Mouse (Mus musculus) neural tube, embryonic 12.5 days (tissue): ENCODE results near the gene Card6. TPM values are rescaled to one million over a fixed set of nuclear protein-coding genes. Genes with fewer than 3 reads are reported as not detected.

ENCODE experiments used
- ATAC-seq: fragments of 200-750 bp; cut with Nextera tagmentation; 2 replicates; pipeline ENCODE4 v1.8.0; 2017; ENCODE audit warnings: low read depth, mild to moderate bottlenecking, moderate TSS enrichment, moderate library complexity; ENCODE audit not compliant: low FRiP score
- H3K27ac ChIP-seq: fragments of 300-500 bp; sonication (generic); 2 replicates; pipeline ENCODE4 v1.5.1; 2016
- H3K27me3 ChIP-seq: fragments of 300-500 bp; sonication (generic); replicated peaks from 2 replicates; pipeline ENCODE4 v1.6.1; 2016; ENCODE audit warnings: mild to moderate bottlenecking
- H3K36me3 ChIP-seq: fragments of 300-500 bp; sonication (generic); 2 replicates; pipeline ENCODE4 v1.6.1; 2016; ENCODE audit warnings: mild to moderate bottlenecking
- H3K4me1 ChIP-seq: fragments of 300-500 bp; sonication (generic); 2 replicates; pipeline ENCODE4 v1.6.1; 2016
- H3K4me2 ChIP-seq: fragments of 300-500 bp; sonication (generic); replicated peaks from 2 replicates; pipeline ENCODE4 v1.6.1; 2016; ENCODE audit warnings: mild to moderate bottlenecking
- H3K4me3 ChIP-seq: fragments of 300-500 bp; sonication (generic); 2 replicates; pipeline ENCODE4 v1.5.1; 2016
- H3K9ac ChIP-seq: fragments of 300-500 bp; sonication (generic); 2 replicates; pipeline ENCODE4 v1.6.1; 2016; ENCODE audit warnings: mild to moderate bottlenecking
- H3K9me3 ChIP-seq: fragments of 300-500 bp; sonication (generic); 2 replicates; pipeline ENCODE4 v1.6.1; 2016; ENCODE audit warnings: mild to moderate bottlenecking
- WGBS: fragments of 180-500 bp; shearing (Covaris S2); methylation state at CpG from one replicate; pipeline ENCODE4 v1.1.7; 2016; 5-methylcytosine and 5-hydroxymethylcytosine counted together
- polyA plus RNA-seq: library from polyadenylated mRNA; unstranded; fragments of >200 nt; fragmentation: Nextera tagmentation; extraction: Ambion mirVana; gene quantifications from 2 replicates; pipeline ENCODE4 v1.2.1, GENCODE M21; 2016

Gene Card6
- polyA plus RNA-seq, 1 experiment from 2014 or later, result 0.71 TPM

DNA sequence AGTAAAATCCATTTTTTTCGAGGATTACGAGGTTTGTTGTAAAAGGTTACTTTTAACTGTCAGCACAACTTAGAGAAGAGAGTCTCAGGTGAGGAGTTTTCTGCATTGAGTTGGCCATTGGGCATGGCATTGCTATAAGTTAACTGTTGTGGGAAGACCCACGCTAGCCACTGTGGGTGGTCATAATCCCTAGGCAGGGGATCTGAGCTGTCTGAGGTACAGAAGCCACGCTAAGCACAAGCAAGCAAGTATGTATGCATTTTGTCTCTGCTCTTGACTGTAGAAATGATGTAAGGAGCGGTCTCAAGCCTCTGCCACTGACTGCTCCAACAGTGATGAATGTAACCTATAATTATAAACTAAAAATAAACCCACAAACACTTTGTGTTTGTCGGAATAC is 2.4 kb downstream of the Card6 start:
- Histone ChIP-seq H3K4me3 (no peak overlapping the region), H3K4me2 (no peak overlapping the region), H3K4me1 (no peaks in the 10 kb centered on the region), H3K27me3 (no peaks in the 10 kb centered on the region), H3K36me3 (no peaks in the 10 kb centered on the region), H3K9me3 (no peaks in the 10 kb centered on the region), H3K27ac (no peak overlapping the region), H3K9ac (no peak overlapping the region)
- WGBS, result 81% methylated on average over 6 of the region's 6 CpGs
- no peak for ATAC-seq

DNA sequence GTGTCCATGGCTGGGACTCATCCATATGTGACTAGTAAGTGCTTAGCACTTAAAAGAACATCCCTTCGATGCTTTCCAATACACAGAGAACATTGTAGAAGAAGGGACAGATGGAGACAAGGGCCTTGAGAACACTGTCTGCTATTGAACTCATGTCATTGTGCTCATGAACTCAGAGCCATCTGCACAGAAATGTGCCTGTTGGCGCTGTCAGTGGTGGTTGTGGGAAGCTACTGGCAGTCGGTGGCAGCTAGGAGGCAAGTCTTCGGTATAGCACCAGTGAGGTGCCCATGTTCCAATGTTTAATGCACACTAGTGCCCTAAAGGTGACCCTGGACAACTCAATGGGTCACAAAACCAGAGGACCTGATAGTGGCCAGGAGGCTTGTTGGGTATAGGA is 6.0 kb downstream of the Card6 start:
- ATAC-seq, result no peak
- no peaks in the 10 kb centered on the region for H3K4me1 ChIP-seq
- no peaks in the 10 kb centered on the region for H3K9me3 ChIP-seq
- no peaks in the 10 kb centered on the region for H3K36me3 ChIP-seq
- H3K27me3 ChIP-seq, result no peaks in the 10 kb centered on the region
- H3K9ac ChIP-seq, result no peak overlapping the region
- H3K27ac ChIP-seq, result no peak overlapping the region
- 91% methylated on average over 4 of the region's 4 CpGs for WGBS
- no peak overlapping the region for H3K4me2 ChIP-seq
- H3K4me3 ChIP-seq, result no peak overlapping the region

DNA sequence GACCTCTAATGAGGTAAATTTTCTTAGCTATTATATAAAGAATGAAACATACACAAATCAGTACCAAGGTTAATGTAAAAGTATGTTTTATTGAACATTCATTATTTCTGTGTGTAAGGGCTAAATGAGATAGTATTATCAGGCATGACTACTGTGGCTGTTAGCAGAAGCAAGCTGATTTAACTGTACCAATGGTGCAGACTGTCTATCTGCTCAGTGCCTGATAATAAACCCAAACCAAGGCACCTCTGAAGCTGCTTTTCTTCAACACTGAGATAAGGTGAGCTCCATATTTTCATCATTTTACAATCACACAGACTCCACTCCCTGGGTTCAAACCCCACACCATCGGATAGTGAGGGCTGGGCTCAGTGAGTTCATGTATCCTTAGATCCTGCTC is 11.0 kb downstream of the Card6 start:
- no peaks in the 10 kb centered on the region for H3K36me3 ChIP-seq
- no peak for ATAC-seq
- H3K4me1 ChIP-seq, result no peaks in the 10 kb centered on the region
- H3K27me3 ChIP-seq, result no peaks in the 10 kb centered on the region
- no peak overlapping the region for H3K9ac ChIP-seq
- WGBS, result 97% methylated on average over 1 of the region's 1 CpGs
- H3K4me2 ChIP-seq, result no peak overlapping the region
- H3K4me3 ChIP-seq, result no peak overlapping the region
- H3K27ac ChIP-seq, result no peak overlapping the region
- no peaks in the 10 kb centered on the region for H3K9me3 ChIP-seq

DNA sequence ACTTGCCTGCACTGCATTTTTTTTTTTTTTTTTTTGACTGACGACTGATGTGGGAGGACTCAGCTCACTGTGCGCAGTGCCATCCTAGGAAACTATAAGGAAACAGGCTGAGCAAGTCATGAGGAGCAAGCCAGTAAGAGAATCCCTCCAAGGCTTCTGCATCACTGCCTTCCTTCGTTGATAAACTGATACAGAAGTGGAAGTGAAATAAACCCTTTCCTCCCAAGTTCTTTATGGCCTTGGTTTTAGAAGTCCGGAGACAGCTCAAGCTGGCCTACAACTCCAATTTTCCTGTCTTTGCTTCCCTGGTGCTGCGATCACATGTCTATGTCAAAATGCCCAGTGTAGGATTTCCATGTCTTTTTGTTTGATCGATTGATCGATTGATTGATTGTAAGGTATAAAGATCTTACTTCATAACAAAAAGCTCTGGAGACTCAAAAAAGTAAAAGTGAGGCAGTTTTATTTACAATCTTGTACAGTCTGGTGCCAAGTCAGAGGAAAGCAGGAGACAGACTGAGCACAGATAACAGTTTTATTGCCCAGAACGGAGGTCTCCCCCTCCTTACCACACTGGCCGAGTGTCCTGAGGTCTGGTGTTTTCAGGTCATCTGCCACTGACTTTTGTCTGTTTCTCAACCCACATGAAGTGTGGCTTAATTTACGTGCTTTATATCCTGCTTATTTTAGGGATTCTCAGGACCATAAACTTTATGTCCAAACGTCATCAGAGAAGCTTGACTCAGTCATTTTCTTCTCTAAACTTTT is 12.6 kb downstream of the Card6 start:
- H3K4me1 ChIP-seq, result no peaks in the 10 kb centered on the region
- ATAC-seq, result no peak

DNA sequence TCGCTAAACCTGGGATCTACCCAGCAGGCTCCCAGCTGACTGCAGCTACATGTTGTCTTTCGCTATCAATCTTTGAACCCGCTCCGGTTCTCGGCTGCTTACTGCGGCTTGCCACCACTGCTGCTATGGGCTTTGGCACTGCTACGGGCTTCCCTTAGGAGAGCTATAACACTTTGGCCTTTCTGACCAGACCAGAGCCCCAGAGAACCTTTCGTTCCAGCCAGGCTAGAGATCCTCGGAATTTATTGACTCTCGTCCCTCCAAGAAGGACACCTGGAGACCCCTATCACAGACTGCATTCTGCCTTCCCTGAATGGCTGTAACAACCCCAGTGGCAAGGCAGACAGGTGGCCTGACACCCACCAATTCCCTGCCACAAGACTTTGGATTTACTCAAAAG is 18.2 kb downstream of the Card6 start:
- Histone ChIP-seq H3K27me3 (no peaks in the 10 kb centered on the region), H3K4me2 (no peak overlapping the region), H3K4me1 (no peaks in the 10 kb centered on the region), H3K9me3 (no peaks in the 10 kb centered on the region), H3K36me3 (no peaks in the 10 kb centered on the region), H3K4me3 (no peak overlapping the region), H3K9ac (no peak overlapping the region), H3K27ac (no peak overlapping the region)
- WGBS, result 90% methylated on average over 10 of the region's 10 CpGs
- no peak for ATAC-seq

More for the DNA sequence above, 12.6 kb downstream of the Card6 start:
- 82% methylated on average over 11 of the region's 11 CpGs for WGBS
- H3K9ac ChIP-seq, result no peak overlapping the region
- no peak overlapping the region for H3K4me3 ChIP-seq
- no peaks in the 10 kb centered on the region for H3K36me3 ChIP-seq
- H3K27me3 ChIP-seq, result no peaks in the 10 kb centered on the region
- no peak overlapping the region for H3K4me2 ChIP-seq
- H3K27ac ChIP-seq, result no peak overlapping the region
- H3K9me3 ChIP-seq, result no peaks in the 10 kb centered on the region

DNA sequence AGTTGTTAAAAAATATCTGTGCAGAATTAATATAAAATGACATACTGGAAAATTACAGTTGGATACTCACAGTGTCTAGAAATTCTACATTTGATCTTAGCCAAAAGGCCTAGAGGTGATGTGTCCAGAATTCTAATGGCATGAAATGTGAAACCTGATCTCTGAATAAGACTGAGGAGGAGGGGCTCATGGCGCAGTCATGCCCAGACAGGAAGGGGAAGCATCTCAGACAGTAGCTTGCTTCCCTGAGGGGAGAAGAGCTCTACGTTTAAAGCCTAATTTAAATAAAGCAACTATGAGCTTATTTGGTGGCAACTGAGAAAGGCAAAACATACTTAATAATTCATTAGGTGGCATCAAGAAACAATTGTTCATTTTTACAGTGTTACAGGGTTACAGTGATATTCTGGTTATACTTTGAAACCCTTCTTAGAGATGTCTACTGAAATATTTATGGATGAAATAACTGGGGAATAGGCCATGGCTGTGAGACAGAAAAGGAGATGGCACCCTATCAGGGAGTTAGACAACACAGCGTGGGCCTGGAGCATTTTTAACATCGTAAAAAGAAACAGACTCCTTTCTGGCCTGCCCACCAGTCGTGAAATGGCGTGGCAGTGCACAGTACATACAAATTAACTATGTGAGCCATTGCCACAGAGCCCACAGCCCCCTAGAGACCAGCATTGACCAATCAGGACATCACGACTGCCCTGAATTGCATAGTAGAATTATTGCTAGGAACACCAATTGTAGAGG is 19.3 kb downstream of the Card6 start:
- no peak overlapping the region for H3K4me3 ChIP-seq
- no peaks in the 10 kb centered on the region for H3K4me1 ChIP-seq
- H3K27me3 ChIP-seq, result no peaks in the 10 kb centered on the region
- no peak overlapping the region for H3K27ac ChIP-seq
- no peaks in the 10 kb centered on the region for H3K36me3 ChIP-seq
- no peaks in the 10 kb centered on the region for H3K9me3 ChIP-seq
- WGBS, result 56% methylated on average over 7 of the region's 7 CpGs
- no peak overlapping the region for H3K4me2 ChIP-seq
- ATAC-seq, result peak; percentile 66
- no peak overlapping the region for H3K9ac ChIP-seq

DNA sequence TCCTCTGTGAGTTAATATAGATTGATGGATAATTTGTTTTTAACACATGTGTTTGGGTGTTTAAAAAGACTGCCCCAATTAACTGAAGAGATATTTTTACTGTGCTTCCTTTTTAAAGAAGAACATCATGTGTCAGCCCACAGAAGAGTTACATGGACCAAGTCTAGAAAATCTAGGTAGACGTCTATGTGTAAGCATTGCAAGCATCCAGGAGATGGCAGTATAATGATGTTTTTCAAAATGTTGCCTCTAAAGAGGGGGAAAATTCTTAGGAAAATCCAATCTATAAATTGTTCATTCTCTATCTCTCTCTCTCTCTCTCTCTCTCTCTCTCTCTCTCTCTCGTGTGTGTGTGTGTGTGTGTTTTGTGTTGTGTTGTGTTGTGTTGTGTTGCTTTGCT is 22.2 kb downstream of the Card6 start:
- Histone ChIP-seq H3K9ac (no peak overlapping the region), H3K9me3 (no peaks in the 10 kb centered on the region), H3K4me3 (no peak overlapping the region), H3K4me2 (no peak overlapping the region), H3K4me1 (no peaks in the 10 kb centered on the region), H3K36me3 (no peaks in the 10 kb centered on the region), H3K27me3 (no peaks in the 10 kb centered on the region), H3K27ac (no peak overlapping the region)
- 12% methylated on average over 2 of the region's 2 CpGs for WGBS
- no peak for ATAC-seq

DNA sequence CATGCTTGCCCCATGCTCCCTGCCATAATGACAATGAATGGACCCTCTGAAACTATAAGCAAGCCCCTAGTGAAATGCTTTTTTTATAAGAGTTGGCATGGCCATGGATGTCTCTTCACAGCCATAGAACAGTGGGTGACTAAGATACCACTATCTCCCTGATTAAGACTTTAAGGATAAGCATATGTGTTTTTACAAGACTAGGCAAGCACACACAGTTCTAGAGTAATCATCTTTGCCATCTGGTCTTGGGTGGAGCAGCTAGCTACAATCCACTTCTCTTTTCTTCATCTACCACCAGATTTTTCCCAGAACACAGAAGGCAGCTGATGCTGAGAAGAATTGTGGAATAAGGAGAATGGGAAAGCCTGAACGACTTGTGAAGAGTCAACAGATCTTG is 27.1 kb downstream of the Card6 start:
- Histone ChIP-seq H3K9ac (no peak overlapping the region), H3K36me3 (no peaks in the 10 kb centered on the region), H3K4me1 (no peaks in the 10 kb centered on the region), H3K27ac (no peak overlapping the region), H3K4me3 (no peak overlapping the region), H3K27me3 (no peaks in the 10 kb centered on the region), H3K9me3 (no peaks in the 10 kb centered on the region), H3K4me2 (no peak overlapping the region)
- WGBS, result 95% methylated on average over 1 of the region's 1 CpGs
- no peak for ATAC-seq

DNA sequence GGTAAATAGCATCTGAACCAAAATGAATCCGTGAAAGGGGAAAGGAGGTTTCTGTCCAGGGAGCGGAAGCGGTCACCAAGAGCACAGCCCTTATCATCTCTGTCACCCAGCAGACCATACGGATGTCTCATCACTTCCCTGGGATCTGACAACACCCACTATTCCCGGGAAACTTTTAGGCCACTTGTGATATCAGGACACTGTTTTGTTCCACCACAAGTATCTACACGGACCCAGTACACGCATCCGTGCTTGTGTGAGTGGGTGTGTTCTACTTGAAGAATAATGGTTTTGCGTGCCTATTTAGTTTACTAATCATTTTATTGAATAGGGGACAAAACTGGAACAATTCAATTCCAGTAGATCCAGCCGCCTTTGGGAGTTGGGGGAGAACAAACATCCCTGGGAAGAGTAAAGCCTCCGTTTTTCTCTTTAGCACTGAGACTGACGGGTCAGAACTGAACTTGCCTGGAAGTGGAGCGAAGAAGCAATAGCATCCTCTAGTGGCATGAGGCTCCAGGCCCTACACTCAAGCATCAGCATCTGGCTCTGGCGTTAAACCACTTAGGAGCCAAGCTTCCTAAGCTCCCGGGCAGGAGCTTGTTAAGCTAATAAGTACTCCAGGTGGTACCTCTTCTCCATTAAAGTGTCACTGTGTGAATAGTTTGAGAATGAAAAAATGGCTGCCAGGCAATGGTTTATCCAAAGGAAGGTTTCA is 39.4 kb downstream of the Card6 start:
- no peaks in the 10 kb centered on the region for H3K4me1 ChIP-seq
- H3K4me2 ChIP-seq, result no peak overlapping the region
- 64% methylated on average over 15 of the region's 15 CpGs for WGBS
- no peak overlapping the region for H3K4me3 ChIP-seq
- ATAC-seq, result no peak
- H3K9me3 ChIP-seq, result no peaks in the 10 kb centered on the region
- no peaks in the 10 kb centered on the region for H3K36me3 ChIP-seq
- no peaks in the 10 kb centered on the region for H3K27me3 ChIP-seq
- H3K27ac ChIP-seq, result no peak overlapping the region
- no peak overlapping the region for H3K9ac ChIP-seq

DNA sequence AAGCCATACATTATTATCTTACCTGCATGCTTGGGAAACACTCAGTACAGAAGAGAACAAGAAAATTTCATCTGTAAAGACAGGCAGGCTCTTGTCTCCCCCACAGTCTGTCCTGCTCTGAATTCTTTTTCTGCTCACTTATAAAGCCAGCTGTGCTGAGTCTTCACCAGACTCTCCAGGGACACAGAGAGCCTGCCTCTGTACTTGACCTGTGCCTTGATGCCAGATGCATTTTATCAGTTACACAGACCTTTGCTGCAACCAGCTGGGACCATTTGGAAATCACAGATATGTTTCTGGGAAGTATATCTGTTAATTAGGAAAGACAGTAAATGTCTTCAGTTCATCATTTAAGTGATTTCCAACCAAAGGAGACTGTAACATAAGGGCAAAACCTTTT is 44.7 kb downstream of the Card6 start, which contains the start of gene C7:
TSS of gene C7 (minus strand) at position 106 of the 400 bp plus-strand sequence.
- no peak for ATAC-seq
- Histone ChIP-seq H3K27me3 (no peaks in the 10 kb centered on the region), H3K9me3 (no peaks in the 10 kb centered on the region), H3K36me3 (no peaks in the 10 kb centered on the region), H3K27ac (no peak within 1 kb of the TSS), H3K9ac (no peak within 1 kb of the TSS), H3K4me1 (no peaks in the 10 kb centered on the region), H3K4me2 (no peak within 1 kb of the TSS), H3K4me3 (no peak within 1 kb of the TSS)
